Mouse (Mus musculus): ENCODE results near the gene Pygb. TPM values are rescaled to one million over a fixed set of nuclear protein-coding genes. Genes with fewer than 3 reads are reported as not detected.

The Pygb gene
- total RNA-seq (2014; rRNA removed; ENCODE audit: low replicate concordance) (489 and 581 TPM in 2 replicates), polyA plus RNA-seq (2015; fragmentation: Nextera tagmentation; extraction: Ambion mirVana) (255 and 282 TPM in 2 replicates)

- Histone ChIP-seq H3K27ac (ENCODE audit: low read depth) (peak within 1 kb of the TSS; percentile 92), H3K4me2 (ENCODE audit: low read depth, low read length) (peak within 1 kb of the TSS; percentile 83), H3K27me3 (ENCODE audit: control insufficient read depth, insufficient read depth, low read length) (no peaks in the 10 kb centered on the region), H3K4me1 (ENCODE audit: control insufficient read depth, insufficient read depth) (peaks cover 24% of the 10 kb centered on the region), H3K4me3 (ENCODE audit: low read depth, low read length) (peak within 1 kb of the TSS; percentile 89), H3K36me3 (replicated peaks; ENCODE audit: control insufficient read depth, insufficient read depth, low read length) (peaks cover 15% of the 10 kb centered on the region), H3K9ac (replicated peaks; ENCODE audit: low read depth, low read length) (peak within 1 kb of the TSS; percentile 80), H3K9me3 (replicated peaks; ENCODE audit: control insufficient read depth, low read length) (no peaks in the 10 kb centered on the region)
- peak; percentile 91 for DNase-seq (ENCODE audit: low spot score)
- 2% methylated on average over 55 of the region's 58 CpGs for WGBS
- TF ChIP-seq CTCF (IDR thresholded peaks at IDR 0.05; ENCODE audit: low read depth) (no peak), EP300 (IDR thresholded peaks at IDR 0.05; ENCODE audit: low read depth) (no peak)
- peak; percentile 92 for ATAC-seq (ENCODE audit: insufficient read depth, low read depth)
These were observed at the start of gene Pygb for GRCm38 (mm10) chr2:150786251-150787180. Pygb (plus strand) TSS chr2:150786735.

DNA sequence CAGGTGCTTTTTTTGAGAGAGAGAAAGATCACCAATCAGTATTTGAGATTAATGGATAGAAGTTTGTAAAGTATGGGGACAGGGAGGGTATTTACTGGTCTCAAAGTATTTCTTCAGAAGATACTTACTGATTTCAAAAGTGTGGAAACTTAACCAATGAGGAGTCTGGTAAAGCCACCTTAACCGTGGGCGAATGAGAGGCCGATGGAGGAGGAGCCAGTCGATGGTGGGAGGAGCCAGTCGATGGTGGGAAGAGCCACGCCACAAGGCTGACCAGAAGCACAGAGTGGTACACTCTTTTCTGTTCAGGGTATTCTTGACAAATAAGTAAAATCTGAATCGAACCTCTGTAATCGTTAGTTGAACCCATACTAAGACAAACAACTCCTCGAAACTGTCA is 48.7 kb upstream of the Pygb start:
- Histone ChIP-seq H3K9ac (replicated peaks; ENCODE audit: low read depth, low read length) (no peak overlapping the region), H3K36me3 (replicated peaks; ENCODE audit: control insufficient read depth, insufficient read depth, low read length) (no peaks in the 10 kb centered on the region), H3K27ac (ENCODE audit: low read depth) (no peak overlapping the region), H3K4me1 (ENCODE audit: control insufficient read depth, insufficient read depth) (no peaks in the 10 kb centered on the region), H3K9me3 (replicated peaks; ENCODE audit: control insufficient read depth, low read length) (no peaks in the 10 kb centered on the region), H3K4me3 (ENCODE audit: low read depth, low read length) (no peak overlapping the region), H3K4me2 (ENCODE audit: low read depth, low read length) (no peak overlapping the region), H3K27me3 (ENCODE audit: control insufficient read depth, insufficient read depth, low read length) (no peaks in the 10 kb centered on the region)
- DNase-seq (ENCODE audit: low spot score) (no peak), ATAC-seq (ENCODE audit: insufficient read depth, low read depth) (no peak)
- 70% methylated on average over 9 of the region's 9 CpGs for WGBS
- TF ChIP-seq CTCF (IDR thresholded peaks at IDR 0.05; ENCODE audit: low read depth) = no peak
- TF ChIP-seq EP300 (IDR thresholded peaks at IDR 0.05; ENCODE audit: low read depth) = no peak

- H3K27me3 ChIP-seq (ENCODE audit: control insufficient read depth, insufficient read depth, low read length) = no peaks in the 10 kb centered on the region
- TF ChIP-seq EP300 (IDR thresholded peaks at IDR 0.05; ENCODE audit: low read depth) (no peak), CTCF (IDR thresholded peaks at IDR 0.05; ENCODE audit: low read depth) (no peak)
- no peak overlapping the region for H3K27ac ChIP-seq (ENCODE audit: low read depth)
- no peak overlapping the region for H3K4me3 ChIP-seq (ENCODE audit: low read depth, low read length)
- no peaks in the 10 kb centered on the region for H3K36me3 ChIP-seq (replicated peaks; ENCODE audit: control insufficient read depth, insufficient read depth, low read length)
- DNase-seq (ENCODE audit: low spot score) (no peak), ATAC-seq (ENCODE audit: insufficient read depth, low read depth) (no peak)
- no peaks in the 10 kb centered on the region for H3K4me1 ChIP-seq (ENCODE audit: control insufficient read depth, insufficient read depth)
- H3K9ac ChIP-seq (replicated peaks; ENCODE audit: low read depth, low read length) = no peak overlapping the region
- WGBS = 67% methylated on average over 10 of the region's 10 CpGs
- no peaks in the 10 kb centered on the region for H3K9me3 ChIP-seq (replicated peaks; ENCODE audit: control insufficient read depth, low read length)
- H3K4me2 ChIP-seq (ENCODE audit: low read depth, low read length) = no peak overlapping the region
These were observed 46.2 kb upstream of the Pygb start for GRCm38 (mm10) chr2:150740145-150740841.

- ATAC-seq (ENCODE audit: insufficient read depth, low read depth) = no peak
- 41% methylated on average over 4 of the region's 4 CpGs for WGBS
- Histone ChIP-seq H3K4me2 (ENCODE audit: low read depth, low read length) (no peak overlapping the region), H3K27ac (ENCODE audit: low read depth) (no peak overlapping the region), H3K9ac (replicated peaks; ENCODE audit: low read depth, low read length) (no peak overlapping the region), H3K4me3 (ENCODE audit: low read depth, low read length) (no peak overlapping the region), H3K27me3 (ENCODE audit: control insufficient read depth, insufficient read depth, low read length) (no peaks in the 10 kb centered on the region), H3K4me1 (ENCODE audit: control insufficient read depth, insufficient read depth) (no peaks in the 10 kb centered on the region), H3K9me3 (replicated peaks; ENCODE audit: control insufficient read depth, low read length) (no peaks in the 10 kb centered on the region), H3K36me3 (replicated peaks; ENCODE audit: control insufficient read depth, insufficient read depth, low read length) (no peaks in the 10 kb centered on the region)
- TF ChIP-seq CTCF (IDR thresholded peaks at IDR 0.05; ENCODE audit: low read depth) = peak; percentile 43
- TF ChIP-seq EP300 (IDR thresholded peaks at IDR 0.05; ENCODE audit: low read depth) = no peak
- no peak for DNase-seq (ENCODE audit: low spot score)
These were observed 45.1 kb upstream of the Pygb start for GRCm38 (mm10) chr2:150741405-150741804.

GRCm38 (mm10) chr2:150745016-150745415 is 41.5 kb upstream of the Pygb start:
- Histone ChIP-seq H3K36me3 (replicated peaks; ENCODE audit: control insufficient read depth, insufficient read depth, low read length) (no peaks in the 10 kb centered on the region), H3K4me3 (ENCODE audit: low read depth, low read length) (no peak overlapping the region), H3K9me3 (replicated peaks; ENCODE audit: control insufficient read depth, low read length) (no peaks in the 10 kb centered on the region), H3K27me3 (ENCODE audit: control insufficient read depth, insufficient read depth, low read length) (no peaks in the 10 kb centered on the region), H3K4me2 (ENCODE audit: low read depth, low read length) (no peak overlapping the region), H3K9ac (replicated peaks; ENCODE audit: low read depth, low read length) (no peak overlapping the region), H3K27ac (ENCODE audit: low read depth) (no peak overlapping the region), H3K4me1 (ENCODE audit: control insufficient read depth, insufficient read depth) (peaks cover 9% of the 10 kb centered on the region; the same call in 1 of the 2 replicates)
- 67% methylated on average over 7 of the region's 7 CpGs for WGBS
- DNase-seq (ENCODE audit: low spot score) (no peak), ATAC-seq (ENCODE audit: insufficient read depth, low read depth) (no peak)
- no peak for TF ChIP-seq CTCF (IDR thresholded peaks at IDR 0.05; ENCODE audit: low read depth)
- no peak for TF ChIP-seq EP300 (IDR thresholded peaks at IDR 0.05; ENCODE audit: low read depth)

Data from heart, postnatal 0 days (tissue).